Mouse (Mus musculus) heart, embryonic 13.5 days (tissue): ENCODE measurements around the gene Selenos. TPM values are rescaled to one million over a fixed set of nuclear protein-coding genes. Genes with fewer than 3 reads are reported as not detected.

Source experiments
- ATAC-seq: fragments of 200-750 bp; cut with Nextera tagmentation; 2 replicates; pipeline ENCODE4 v1.8.0; 2017; ENCODE audit warnings: moderate TSS enrichment; ENCODE audit not compliant: insufficient number of reproducible peaks, low FRiP score, low TSS enrichment; ENCODE audit errors: extremely low read depth
- H3K27ac ChIP-seq: fragments of 300-500 bp; sonication (generic); replicated peaks from 2 replicates; pipeline ENCODE4 v1.5.1; 2015; ENCODE audit warnings: moderate library complexity, mild to moderate bottlenecking, inconsistent platforms
- H3K27me3 ChIP-seq: fragments of 300-500 bp; sonication (generic); replicated peaks from 2 replicates; pipeline ENCODE4 v1.6.1; 2015; ENCODE audit warnings: mild to moderate bottlenecking, inconsistent platforms
- H3K36me3 ChIP-seq: fragments of 300-500 bp; sonication (generic); 2 replicates; pipeline ENCODE4 v1.6.1; 2015; ENCODE audit warnings: mild to moderate bottlenecking, inconsistent platforms
- H3K4me1 ChIP-seq: fragments of 300-500 bp; sonication (generic); 2 replicates; pipeline ENCODE4 v1.6.1; 2015; ENCODE audit warnings: inconsistent platforms
- H3K4me2 ChIP-seq: fragments of 300-500 bp; sonication (generic); 2 replicates; pipeline ENCODE4 v1.6.1; 2015; ENCODE audit warnings: inconsistent platforms, mild to moderate bottlenecking, moderate library complexity
- H3K4me3 ChIP-seq: fragments of 300-500 bp; sonication (generic); 2 replicates; pipeline ENCODE4 v1.5.1; 2015; ENCODE audit warnings: moderate library complexity, mild to moderate bottlenecking, inconsistent platforms
- H3K9ac ChIP-seq: fragments of 300-500 bp; sonication (generic); 2 replicates; pipeline ENCODE4 v1.6.1; 2015; ENCODE audit warnings: inconsistent platforms, mild to moderate bottlenecking, moderate library complexity
- H3K9me3 ChIP-seq: fragments of 300-500 bp; sonication (generic); 2 replicates; pipeline ENCODE4 v1.6.1; 2016; ENCODE audit warnings: inconsistent platforms
- WGBS: fragments of 180-500 bp; shearing (Covaris S2); methylation state at CpG from one replicate; pipeline ENCODE4 v1.1.7; 2015; ENCODE audit warnings: mixed read lengths; 5-methylcytosine and 5-hydroxymethylcytosine counted together
- polyA plus RNA-seq: library from polyadenylated mRNA; unstranded; fragments of >200 nt; fragmentation: Nextera tagmentation; extraction: Ambion mirVana; gene quantifications from 2 replicates; pipeline ENCODE4 v1.2.1, GENCODE M21; 2015

Gene Selenos
- polyA plus RNA-seq, 1 experiment from 2014 or later = 66.1 TPM

- no peak overlapping the region for H3K27ac ChIP-seq
- H3K4me3 ChIP-seq = no peak overlapping the region
- H3K9ac ChIP-seq = no peak overlapping the region
- H3K36me3 ChIP-seq = peaks cover 13% of the 10 kb centered on the region
- WGBS = 22% methylated on average over 4 of the region's 4 CpGs
- H3K9me3 ChIP-seq = no peaks in the 10 kb centered on the region
- H3K27me3 ChIP-seq = no peaks in the 10 kb centered on the region
- no peak overlapping the region for H3K4me2 ChIP-seq
- ATAC-seq = no peak
- H3K4me1 ChIP-seq = peaks cover 60% of the 10 kb centered on the region
Observed at GRCm38 (mm10) chr7:66138301-66138700, 58.9 kb downstream of the Selenos start.

GRCm38 (mm10) chr7:66138878-66139277, 59.4 kb downstream of the Selenos start:
- peaks cover 16% of the 10 kb centered on the region for H3K36me3 ChIP-seq
- peaks cover 60% of the 10 kb centered on the region for H3K4me1 ChIP-seq
- H3K4me2 ChIP-seq = no peak overlapping the region
- H3K9ac ChIP-seq = no peak overlapping the region
- H3K27ac ChIP-seq = no peak overlapping the region
- H3K9me3 ChIP-seq = no peaks in the 10 kb centered on the region
- H3K4me3 ChIP-seq = no peak overlapping the region
- WGBS = 75% methylated on average over 5 of the region's 5 CpGs
- ATAC-seq = no peak
- H3K27me3 ChIP-seq = no peaks in the 10 kb centered on the region

Other genes starting within 250 kb of the Selenos start
- 1.5 and 1.7 TPM in 2 replicates for gene Pcsk6, start 217.9 kb upstream of the Selenos start, polyA plus RNA-seq
- gene Gm45213, start 36.0 kb upstream of the Selenos start, polyA plus RNA-seq = not detected in 2 replicates
- gene Snrpa1, start 20.6 kb upstream of the Selenos start, polyA plus RNA-seq = 98.1 and 106 TPM in 2 replicates
- 11.7 and 13.2 TPM in 2 replicates for gene Chsy1, start 29.9 kb downstream of the Selenos start, polyA plus RNA-seq